Mouse (Mus musculus) E14TG2a.4 (cell line): ENCODE measurements at regions not wholly inside any gene's neighbourhood (a gene's known extent, or its start where the extent isn't known, plus 50 kb on each side); places are given as distances from the start of the nearest gene placed in this dataset.
"Not testable (repeated sequence)": the region's sequence is repeated elsewhere in the genome, so short reads cannot be mapped to it uniquely, and the experiment has no call there.

ENCODE experiments used
- H3K27me3 ChIP-seq: 2 replicates; pipeline ENCODE4 v1.6.1; 2014; ENCODE audit warnings: low read length, control low read depth; ENCODE audit not compliant: insufficient read depth
- H3K36me3 ChIP-seq: 2 replicates; pipeline ENCODE4 v1.6.1; 2014; ENCODE audit warnings: low read length, control low read depth; ENCODE audit not compliant: insufficient read depth
- H3K4me1 ChIP-seq: replicated peaks from 2 replicates; pipeline ENCODE4 v1.6.1; 2014; ENCODE audit warnings: low read depth, low read length, control low read depth
- H3K4me3 ChIP-seq: replicated peaks from 2 replicates; pipeline ENCODE4 v1.5.1; 2014; ENCODE audit warnings: mild to moderate bottlenecking, low read length
- H3K9me3 ChIP-seq: 2 replicates; pipeline ENCODE4 v1.6.1; 2014; ENCODE audit warnings: low read length, control low read depth
- CTCF ChIP-seq: conservative IDR thresholded peaks from 2 replicates; pipeline ENCODE4 v1.5.1; 2014; ENCODE audit warnings: low read length
- NANOG ChIP-seq: IDR thresholded peaks from 2 replicates; pipeline ENCODE4 v1.6.1; 2014; ENCODE audit warnings: borderline replicate concordance, low read length, mixed read lengths
- POU5F1 ChIP-seq: IDR thresholded peaks from 2 replicates; pipeline ENCODE4 v1.6.1; 2014; ENCODE audit warnings: low read length, borderline replicate concordance

DNA sequence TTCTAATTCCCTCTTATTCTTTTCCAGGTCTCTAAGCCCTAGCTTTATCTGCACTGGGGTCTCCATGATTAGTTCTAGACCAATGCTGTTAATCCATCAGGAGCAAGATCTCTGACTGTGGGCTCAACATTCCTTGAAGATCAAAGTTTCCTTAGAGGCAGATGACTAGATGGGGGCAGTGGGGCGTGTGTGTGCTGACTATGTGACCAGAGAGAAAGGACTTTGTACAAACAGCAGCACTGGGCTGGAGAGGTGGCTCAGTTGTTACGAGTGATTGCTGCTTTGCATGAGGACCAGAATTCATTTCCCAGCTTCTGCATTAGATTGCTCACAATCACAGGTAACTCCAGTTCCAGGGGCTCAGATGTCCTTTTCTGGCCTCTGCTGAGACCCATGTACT is 250.1 kb upstream of the Zfp930 start:
- Histone ChIP-seq H3K36me3 (no peaks in the 10 kb centered on the region), H3K27me3 (peaks cover 4% of the 10 kb centered on the region; the same call in 1 of the 2 replicates), H3K9me3 (no peaks in the 10 kb centered on the region), H3K4me1 (no peaks in the 10 kb centered on the region), H3K4me3 (no peak overlapping the region)
- no peak for TF ChIP-seq POU5F1
- TF ChIP-seq CTCF = no peak

DNA sequence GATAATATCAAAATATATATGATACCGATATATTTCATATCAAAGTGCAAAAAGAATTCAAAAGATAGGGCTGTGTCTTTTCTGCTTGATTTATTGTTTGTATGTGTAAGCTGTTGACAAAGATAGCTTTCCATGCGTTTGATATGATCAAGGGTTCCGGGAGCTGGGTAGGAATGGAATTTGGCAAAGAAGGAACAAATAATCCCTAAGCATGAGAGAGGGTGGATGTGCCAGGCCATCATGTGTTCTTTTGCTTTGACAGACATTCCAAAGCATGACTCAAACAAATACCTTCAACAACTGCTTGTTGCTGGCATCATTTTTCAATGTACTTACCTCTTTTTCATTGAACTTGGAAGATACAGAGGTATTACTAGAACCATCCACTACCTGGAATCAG is 246.9 kb upstream of the Zfp930 start:
- no peak for TF ChIP-seq CTCF
- TF ChIP-seq NANOG = no peak
- no peak for TF ChIP-seq POU5F1
- no peaks in the 10 kb centered on the region for H3K27me3 ChIP-seq
- H3K4me3 ChIP-seq = no peak overlapping the region
- no peaks in the 10 kb centered on the region for H3K4me1 ChIP-seq
- no peaks in the 10 kb centered on the region for H3K9me3 ChIP-seq
- H3K36me3 ChIP-seq = no peaks in the 10 kb centered on the region

DNA sequence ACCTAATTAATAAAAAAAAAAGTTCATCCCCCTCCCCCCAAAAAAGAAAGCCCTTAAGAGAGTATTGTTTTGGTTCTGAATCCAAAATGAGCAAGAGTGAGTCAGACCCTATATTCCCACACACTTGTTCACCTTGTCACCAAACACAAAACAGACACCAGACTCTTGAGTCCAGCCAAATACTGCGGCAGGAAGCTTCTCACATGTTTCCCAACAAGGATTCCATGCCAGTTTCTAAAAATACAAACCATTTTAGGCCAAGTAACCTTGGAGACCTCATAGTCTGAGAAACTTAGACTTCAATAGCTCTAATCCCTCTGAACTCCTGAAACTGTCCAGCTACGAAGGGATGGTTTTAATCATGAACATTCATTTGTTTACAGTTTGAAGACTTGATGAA is 233.1 kb upstream of the Zfp930 start:
- Histone ChIP-seq H3K4me3 (no peak overlapping the region), H3K4me1 (no peaks in the 10 kb centered on the region), H3K36me3 (no peaks in the 10 kb centered on the region), H3K27me3 (no peaks in the 10 kb centered on the region), H3K9me3 (no peaks in the 10 kb centered on the region)
- no peak for TF ChIP-seq POU5F1
- no peak for TF ChIP-seq NANOG
- no peak for TF ChIP-seq CTCF

DNA sequence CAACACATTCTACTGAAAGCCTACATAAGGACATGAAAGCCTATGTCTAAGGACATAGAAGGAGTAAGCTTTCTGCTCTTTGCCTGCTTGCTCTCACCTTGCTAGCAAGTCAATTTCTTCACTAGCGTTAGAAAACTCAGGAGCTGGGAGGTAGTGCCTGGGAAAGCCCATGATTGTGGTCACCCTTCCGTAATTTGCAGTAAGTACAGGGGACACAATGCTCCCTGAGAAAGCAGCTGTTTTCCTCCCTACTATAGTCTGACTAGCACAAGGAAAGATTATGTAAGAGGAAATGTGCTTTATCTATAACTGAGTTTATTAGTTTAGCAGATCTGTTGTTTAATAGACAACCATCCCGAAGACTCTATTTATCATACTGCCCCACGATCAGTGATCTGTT is 231.7 kb upstream of the Zfp930 start:
- no peaks in the 10 kb centered on the region for H3K27me3 ChIP-seq
- no peaks in the 10 kb centered on the region for H3K9me3 ChIP-seq
- H3K4me1 ChIP-seq = no peaks in the 10 kb centered on the region
- no peaks in the 10 kb centered on the region for H3K36me3 ChIP-seq
- H3K4me3 ChIP-seq = no peak overlapping the region
- TF ChIP-seq POU5F1 (no peak), CTCF (no peak), NANOG (no peak)

DNA sequence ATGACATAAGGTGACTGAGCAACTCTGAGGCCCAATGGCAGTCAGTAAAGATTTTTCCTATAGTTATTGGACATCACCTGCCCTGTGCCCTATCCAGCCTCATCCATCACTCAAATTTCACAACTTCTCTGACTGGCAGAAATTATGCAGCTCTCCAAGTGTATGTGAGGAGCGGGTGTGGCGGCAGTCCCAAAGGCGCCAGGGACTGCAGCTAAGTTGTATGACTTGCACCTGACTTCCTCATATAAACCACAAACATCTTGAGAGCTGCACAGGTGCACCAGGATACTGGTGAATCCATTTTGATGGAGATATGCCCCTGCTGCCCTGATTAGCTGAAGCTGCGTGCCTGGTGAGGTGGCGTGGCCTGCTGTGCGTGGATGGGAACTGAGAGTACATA is 225.7 kb upstream of the Zfp930 start:
- not testable (repeated sequence) for H3K27me3 ChIP-seq

DNA sequence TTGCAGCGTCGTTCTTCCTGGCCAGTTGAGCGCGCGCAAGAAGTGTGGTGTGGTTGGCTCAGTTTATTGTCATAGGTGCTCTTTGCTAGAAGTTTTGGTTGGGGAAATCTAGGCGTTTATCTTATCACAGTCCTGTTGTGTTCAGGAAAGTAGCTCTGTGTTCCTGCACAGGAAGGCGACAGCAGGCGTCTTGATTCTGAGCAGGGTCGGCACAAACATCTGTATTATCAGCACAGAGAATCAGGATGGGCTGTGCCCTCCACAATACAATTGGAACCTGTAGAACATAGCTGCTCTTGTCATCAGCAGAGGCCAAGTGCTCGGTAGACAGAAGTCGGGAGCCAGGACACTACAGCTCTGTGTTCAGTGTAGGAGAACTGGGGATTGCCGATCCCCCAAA is 225.1 kb upstream of the Zfp930 start:
- H3K36me3 ChIP-seq = no peaks in the 10 kb centered on the region
- no peak overlapping the region for H3K4me3 ChIP-seq
- H3K27me3 ChIP-seq = no peaks in the 10 kb centered on the region
- H3K9me3 ChIP-seq = no peaks in the 10 kb centered on the region; the same call in 1 of the 2 replicates
- TF ChIP-seq NANOG = no peak
- no peak for TF ChIP-seq CTCF
- TF ChIP-seq POU5F1 = no peak
- no peaks in the 10 kb centered on the region for H3K4me1 ChIP-seq

More for the DNA sequence above, 225.7 kb upstream of the Zfp930 start:
- H3K36me3 ChIP-seq, H3K9me3 ChIP-seq, H3K4me1 ChIP-seq, H3K4me3 ChIP-seq: not testable (repeated sequence)

DNA sequence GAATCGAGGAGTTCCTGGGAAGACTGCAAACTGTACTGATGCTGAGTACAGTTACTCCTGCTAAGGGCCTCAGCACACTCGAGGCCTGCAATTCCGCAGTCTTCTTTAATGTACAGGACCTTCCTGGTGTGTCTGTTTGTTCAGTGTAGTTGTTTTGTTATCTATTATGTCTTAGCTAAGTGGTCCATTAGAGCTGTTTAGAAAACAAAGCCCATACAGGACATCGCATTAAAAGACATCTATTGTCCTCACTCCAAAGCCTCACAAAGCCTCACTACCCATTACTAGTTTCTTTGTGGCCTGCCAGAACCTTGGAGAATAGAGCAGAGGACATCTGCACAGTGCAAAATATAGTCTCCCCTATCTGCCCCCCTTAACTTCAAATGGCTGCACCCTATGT is 224.4 kb upstream of the Zfp930 start:
- no peaks in the 10 kb centered on the region for H3K4me1 ChIP-seq
- no peak overlapping the region for H3K4me3 ChIP-seq
- no peaks in the 10 kb centered on the region for H3K27me3 ChIP-seq
- peak; percentile 75 for TF ChIP-seq NANOG
- TF ChIP-seq POU5F1 = no peak
- no peaks in the 10 kb centered on the region for H3K36me3 ChIP-seq
- no peaks in the 10 kb centered on the region; the same call in 1 of the 2 replicates for H3K9me3 ChIP-seq

DNA sequence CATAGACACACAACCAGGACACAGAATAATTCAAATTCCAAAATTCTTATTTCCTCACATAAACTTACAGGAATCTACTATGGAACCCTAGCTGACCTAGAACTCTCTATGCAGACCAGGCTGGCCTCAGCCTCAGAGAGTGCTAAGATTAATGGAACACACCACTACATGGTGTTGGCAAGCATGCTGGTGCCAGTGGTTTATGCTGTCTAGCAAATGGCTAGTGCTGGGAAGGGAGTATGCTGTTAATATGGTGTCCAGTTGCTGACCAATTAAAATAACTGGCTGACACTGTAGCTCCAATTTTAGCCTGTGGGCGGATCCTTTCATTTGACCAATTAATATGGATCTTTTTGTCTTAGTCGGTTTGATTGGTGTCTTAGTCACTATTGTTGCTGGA is 222.4 kb upstream of the Zfp930 start:
- Histone ChIP-seq H3K4me3 (no peak overlapping the region), H3K36me3 (no peaks in the 10 kb centered on the region), H3K27me3 (no peaks in the 10 kb centered on the region), H3K9me3 (peaks cover 5% of the 10 kb centered on the region), H3K4me1 (no peaks in the 10 kb centered on the region)
- TF ChIP-seq POU5F1 = no peak
- TF ChIP-seq NANOG = no peak
- TF ChIP-seq CTCF = no peak
